ENCODE assay signal across 24 mouse cellular contexts in genomic region chr1:160417196-160417854, GRCm38 (mm10).
DNase-seq lines count a peak whose midpoint lies in the region; ATAC-seq and TF ChIP-seq lines count a peak whose summit lies in the region.
"Had no signal": no experiment of that assay in that cellular context is flagged by ENCODE, and none has a peak within 500 bp of the region (broad histone marks: within the 10 kb centered on the region; RNA-seq: fewer than 3 reads in every experiment).

No protein-coding gene starts in this region.

- H3K36me3 ChIP-seq in intestine, embryonic 14.5 days (ENCODE audit: control insufficient read depth, insufficient read depth, low read length): no peaks in the 10 kb centered on the region
- no peaks in the 10 kb centered on the region for H3K36me3 ChIP-seq in intestine, embryonic 16.5 days (ENCODE audit: control insufficient read depth, insufficient read depth, low read length)
- peaks cover 5% of the 10 kb centered on the region for H3K36me3 ChIP-seq in G1E (replicated peaks)
- no peaks in the 10 kb centered on the region for H3K36me3 ChIP-seq in embryonic facial prominence, embryonic 14.5 days (ENCODE audit: control insufficient read depth, insufficient read depth, low read length)
- no peaks in the 10 kb centered on the region for H3K36me3 ChIP-seq in kidney, embryonic 15.5 days
- H3K36me3 ChIP-seq: embryonic facial prominence, embryonic 15.5 days; heart, embryonic 10.5 days; heart, embryonic 13.5 days; hindbrain, embryonic 12.5 days; hindbrain, embryonic 15.5 days had no signal

- WGBS in intestine, embryonic 14.5 days: 52% methylated on average over 5 of the region's 5 CpGs
- WGBS in intestine, embryonic 16.5 days: 63% methylated on average over 5 of the region's 5 CpGs
- WGBS in embryonic facial prominence, embryonic 14.5 days: 51% methylated on average over 5 of the region's 5 CpGs
- 85% methylated on average over 5 of the region's 5 CpGs for WGBS in kidney, embryonic 15.5 days

- H3K27ac ChIP-seq in intestine, embryonic 14.5 days (ENCODE audit: low read depth): 0 out of 2 replicates have a peak overlapping the region, but pooled peaks have one; percentile 55
- H3K27ac ChIP-seq in intestine, embryonic 16.5 days (ENCODE audit: low read length): no peak overlapping the region
- H3K27ac ChIP-seq in embryonic facial prominence, embryonic 14.5 days (replicated peaks; ENCODE audit: low read depth, low read length): no peak overlapping the region
- H3K27ac ChIP-seq in kidney, embryonic 15.5 days: no peak overlapping the region
- H3K27ac ChIP-seq: embryonic facial prominence, embryonic 15.5 days; gastrocnemius, adult 2 months; heart, adult 2 months; heart, embryonic 10.5 days; heart, embryonic 13.5 days; hindbrain, embryonic 12.5 days; hindbrain, embryonic 15.5 days had no signal

- no peak for TF ChIP-seq CTCF in G1E (IDR thresholded peaks at IDR 0.05; ENCODE audit: low read depth, low read length)

- no peak for ATAC-seq in intestine, embryonic 14.5 days (replicated peaks; ENCODE audit: low FRiP score, low TSS enrichment, low read depth)
- ATAC-seq in intestine, embryonic 16.5 days: no peak
- ATAC-seq in G1E (ENCODE audit: extremely low read depth, insufficient number of reproducible peaks, low FRiP score, poor library complexity, severe bottlenecking): no peak
- no peak for ATAC-seq in embryonic facial prominence, embryonic 14.5 days (ENCODE audit: low read depth)
- ATAC-seq in kidney, embryonic 15.5 days (replicated peaks; ENCODE audit: low FRiP score): no peak
- ATAC-seq: forebrain, embryonic 14.5 days; forebrain, postnatal 0 days; intestine, postnatal 0 days had no signal

- H3K9ac ChIP-seq in intestine, embryonic 14.5 days (ENCODE audit: low read length): no peak overlapping the region
- H3K9ac ChIP-seq in intestine, embryonic 16.5 days (ENCODE audit: low read depth, low read length): no peak overlapping the region
- no peak overlapping the region for H3K9ac ChIP-seq in embryonic facial prominence, embryonic 14.5 days (ENCODE audit: low read depth, low read length)
- H3K9ac ChIP-seq in kidney, embryonic 15.5 days: no peak overlapping the region
- H3K9ac ChIP-seq: embryonic facial prominence, embryonic 15.5 days; forebrain, postnatal 0 days; heart, embryonic 13.5 days; hindbrain, embryonic 12.5 days; hindbrain, embryonic 15.5 days had no signal

- H3K4me1 ChIP-seq in intestine, embryonic 14.5 days (replicated peaks; ENCODE audit: control insufficient read depth, insufficient read depth, low read length): no peaks in the 10 kb centered on the region
- H3K4me1 ChIP-seq in intestine, embryonic 16.5 days (ENCODE audit: control insufficient read depth, insufficient read depth, low read length): no peaks in the 10 kb centered on the region
- H3K4me1 ChIP-seq in G1E (ENCODE audit: insufficient read depth, low read depth, low read length): peaks cover 17% of the 10 kb centered on the region
- H3K4me1 ChIP-seq in embryonic facial prominence, embryonic 14.5 days (ENCODE audit: control insufficient read depth, insufficient read depth, low read length): no peaks in the 10 kb centered on the region
- no peaks in the 10 kb centered on the region for H3K4me1 ChIP-seq in kidney, embryonic 15.5 days
- H3K4me1 ChIP-seq: embryonic facial prominence, embryonic 15.5 days; hindbrain, embryonic 12.5 days; hindbrain, embryonic 15.5 days had no signal

- H3K27me3 ChIP-seq in intestine, embryonic 14.5 days (replicated peaks; ENCODE audit: control insufficient read depth, insufficient read depth, low read length): no peaks in the 10 kb centered on the region
- no peaks in the 10 kb centered on the region for H3K27me3 ChIP-seq in intestine, embryonic 16.5 days (replicated peaks; ENCODE audit: control insufficient read depth, insufficient read depth, low read length)
- no peaks in the 10 kb centered on the region for H3K27me3 ChIP-seq in G1E (ENCODE audit: insufficient read depth, low read length)
- H3K27me3 ChIP-seq in embryonic facial prominence, embryonic 14.5 days (replicated peaks; ENCODE audit: control insufficient read depth, insufficient read depth, low read length): no peaks in the 10 kb centered on the region
- no peaks in the 10 kb centered on the region for H3K27me3 ChIP-seq in kidney, embryonic 15.5 days
- H3K27me3 ChIP-seq: embryonic facial prominence, embryonic 15.5 days; heart, embryonic 13.5 days; hindbrain, embryonic 12.5 days; hindbrain, embryonic 15.5 days had no signal

- no peaks in the 10 kb centered on the region for H3K9me3 ChIP-seq in intestine, embryonic 14.5 days (ENCODE audit: control insufficient read depth, low read length)
- no peaks in the 10 kb centered on the region for H3K9me3 ChIP-seq in intestine, embryonic 16.5 days (ENCODE audit: control insufficient read depth, low read length)
- H3K9me3 ChIP-seq in G1E (replicated peaks): no peaks in the 10 kb centered on the region
- H3K9me3 ChIP-seq in embryonic facial prominence, embryonic 14.5 days (ENCODE audit: control insufficient read depth, low read length): no peaks in the 10 kb centered on the region
- H3K9me3 ChIP-seq in kidney, embryonic 15.5 days (replicated peaks): no peaks in the 10 kb centered on the region
- H3K9me3 ChIP-seq: embryonic facial prominence, embryonic 15.5 days; heart, embryonic 10.5 days; heart, embryonic 13.5 days; hindbrain, embryonic 12.5 days; hindbrain, embryonic 15.5 days had no signal

- no peak overlapping the region for H3K4me3 ChIP-seq in intestine, embryonic 14.5 days (ENCODE audit: low read depth, low read length)
- H3K4me3 ChIP-seq in intestine, embryonic 16.5 days (ENCODE audit: low read length): no peak overlapping the region
- H3K4me3 ChIP-seq in G1E (ENCODE audit: low read depth, low read length): no peak overlapping the region
- H3K4me3 ChIP-seq in embryonic facial prominence, embryonic 14.5 days (ENCODE audit: low read depth, low read length): no peak overlapping the region
- H3K4me3 ChIP-seq in kidney, embryonic 15.5 days (replicated peaks): no peak overlapping the region
- H3K4me3 ChIP-seq: embryonic facial prominence, embryonic 15.5 days; gastrocnemius, adult 2 months; heart, adult 2 months; heart, embryonic 10.5 days; heart, embryonic 13.5 days; hindbrain, embryonic 12.5 days; hindbrain, embryonic 15.5 days had no signal

- DNase-seq in embryo, embryonic 11 days: peak; percentile 9
- DNase-seq in embryo, embryonic 9.5 days (ENCODE audit: extremely low spot score): no peak
- no peak for DNase-seq in intestine, embryonic 14.5 days (ENCODE audit: low spot score)
- peak; percentile 1 for DNase-seq in G1E (ENCODE audit: low spot score)
- peak; percentile 36 for DNase-seq in embryonic facial prominence, embryonic 14.5 days (ENCODE audit: low spot score)
- DNase-seq: adrenal gland, adult 2 months; adrenal gland, postnatal 14 days; cerebellum, adult 11-12 months; cerebellum, adult 8-10 months; cerebellum, postnatal 10 days; cerebellum, postnatal 36 days; forebrain, postnatal 0 days; gastrocnemius, adult 2 months; gastrocnemius, postnatal 14 days; heart, adult 2 months had no signal

- H3K4me2 ChIP-seq in intestine, embryonic 14.5 days (ENCODE audit: low read length): no peak overlapping the region
- no peak overlapping the region for H3K4me2 ChIP-seq in intestine, embryonic 16.5 days (ENCODE audit: low read depth, low read length)
- H3K4me2 ChIP-seq in embryonic facial prominence, embryonic 14.5 days (ENCODE audit: low read depth, low read length): no peak overlapping the region
- no peak overlapping the region for H3K4me2 ChIP-seq in kidney, embryonic 15.5 days
- H3K4me2 ChIP-seq: embryonic facial prominence, embryonic 15.5 days; heart, embryonic 13.5 days; hindbrain, embryonic 12.5 days; hindbrain, embryonic 15.5 days had no signal

Comparison
In these comparisons a context has a peak if more than half of its experiments do, and no peak if none do; other contexts are left out.
1. DNase-seq: peak in embryo, embryonic 11 days (single experiment), G1E (single experiment) and embryonic facial prominence, embryonic 14.5 days (single experiment); none in embryo, embryonic 9.5 days (single experiment) and intestine, embryonic 14.5 days (single experiment).